Mouse (Mus musculus): ENCODE measurements at regions not wholly inside any gene's neighbourhood (a gene's known extent, or its start where the extent isn't known, plus 50 kb on each side); places are given as distances from the start of the nearest gene placed in this dataset.

DNA sequence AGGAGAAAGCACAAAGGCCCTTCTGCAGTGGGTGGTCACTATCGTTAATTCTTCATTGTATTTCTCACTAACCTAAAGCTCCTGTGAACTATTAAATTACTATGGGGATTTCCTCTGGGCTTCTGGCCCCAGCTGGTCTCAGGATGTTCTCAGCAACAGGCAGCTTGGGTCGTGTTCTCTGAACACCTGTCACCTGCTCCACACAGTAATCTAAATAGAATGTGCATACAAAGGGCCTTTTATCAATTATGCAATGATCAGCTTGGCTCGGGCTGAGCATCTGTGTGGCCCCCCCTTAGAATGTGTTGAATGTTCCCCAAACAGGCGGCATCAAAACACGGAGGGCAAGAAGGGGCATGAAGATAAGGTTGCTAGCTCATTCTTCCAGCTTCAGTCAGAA lies 129.6 kb upstream of the Kbtbd8 start:
- TF ChIP-seq CTCF (IDR thresholded peaks at IDR 0.05; ENCODE audit: low read depth, low read length): no peak
- TF ChIP-seq EP300 (IDR thresholded peaks at IDR 0.05; ENCODE audit: insufficient read depth, low read depth, low read length): no peak

Measured in ES-Bruce4 (cell line).